Mouse (Mus musculus): ENCODE data around the gene Mrrf.

The Mrrf gene

DNA sequence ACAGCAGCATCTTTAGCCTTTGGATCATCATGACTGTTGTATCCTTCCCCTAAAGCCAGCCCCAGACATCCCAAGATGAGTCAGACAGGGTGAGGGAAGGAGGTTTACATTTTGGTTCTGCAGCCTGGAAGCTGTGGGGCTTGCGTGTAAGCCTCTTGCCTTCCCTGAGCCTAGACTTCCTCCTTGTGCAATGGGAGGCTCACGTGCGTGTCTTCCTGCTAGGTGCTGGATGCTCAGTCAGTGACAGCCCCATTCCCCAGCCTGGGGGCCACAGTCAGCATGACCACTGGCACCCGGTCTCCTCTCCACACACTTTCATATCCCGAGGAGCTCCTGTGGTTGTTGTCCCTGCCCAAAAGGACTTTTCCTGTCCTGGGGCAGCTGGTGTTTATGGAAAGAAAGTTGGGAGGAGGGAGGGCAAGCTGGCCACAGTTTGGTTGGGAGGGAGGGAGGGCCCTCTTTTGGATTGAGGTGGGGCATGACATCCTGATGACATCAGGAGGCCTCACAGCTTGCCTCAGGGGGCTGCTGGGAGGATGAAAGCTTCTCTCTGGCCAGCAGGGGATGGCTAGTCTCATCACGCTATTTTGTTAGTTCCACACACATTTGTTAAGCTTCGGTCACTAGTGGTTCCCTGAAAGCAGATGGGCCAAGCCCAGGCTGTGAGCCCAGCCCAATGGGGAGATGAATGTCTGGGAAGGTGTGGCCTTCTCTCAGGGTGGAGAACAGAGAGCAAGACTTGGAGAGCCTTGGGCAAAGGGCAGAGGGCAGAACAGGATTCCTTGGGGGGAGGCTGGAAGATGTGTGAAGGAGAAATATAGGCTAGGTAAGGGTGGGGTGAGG, 98.6 kb downstream of the Mrrf start:
- no peak for DNase-seq (ENCODE audit: low read depth)

DNA sequence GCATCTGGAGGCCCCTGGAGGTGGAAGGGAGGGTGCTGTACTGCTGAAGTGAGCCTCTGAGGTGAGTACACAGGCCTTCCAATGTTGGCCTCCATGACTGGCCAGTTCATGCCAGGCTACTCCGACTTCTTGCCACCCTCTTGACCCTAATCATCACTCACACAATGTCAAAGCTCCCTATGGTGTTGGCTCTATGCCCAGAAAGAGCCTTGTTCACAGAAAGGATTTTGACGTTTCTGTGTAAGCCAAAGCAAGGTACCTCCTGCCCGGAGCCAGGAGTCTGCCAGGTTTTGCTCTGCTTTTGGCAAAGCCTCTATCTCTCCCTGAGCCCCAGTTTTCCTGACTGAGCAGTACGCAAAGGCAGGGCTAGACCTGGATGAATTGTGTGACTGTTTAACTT, 99.7 kb downstream of the Mrrf start:
- DNase-seq (ENCODE audit: low read depth): no peak

DNA sequence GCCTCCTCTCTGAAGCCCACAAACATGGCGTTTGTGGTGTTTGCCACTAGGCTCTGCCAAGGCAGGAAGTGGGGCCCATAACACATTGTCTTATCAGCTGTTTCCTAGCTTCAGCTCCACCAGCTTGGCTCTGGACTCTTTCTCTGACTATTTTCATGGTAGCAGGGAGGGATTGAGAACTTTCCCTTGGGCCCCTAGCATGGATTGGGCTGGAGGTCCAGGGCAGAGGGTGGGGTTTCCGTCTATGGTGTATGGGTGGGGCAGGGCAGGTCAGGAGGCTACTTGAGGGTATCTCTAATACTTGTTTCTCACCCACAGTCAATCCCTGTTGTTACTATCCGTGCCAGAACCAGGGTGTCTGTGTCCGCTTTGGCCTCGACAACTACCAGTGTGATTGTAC, 100.7 kb downstream of the Mrrf start:
- no peak for DNase-seq (ENCODE audit: low read depth)

DNA sequence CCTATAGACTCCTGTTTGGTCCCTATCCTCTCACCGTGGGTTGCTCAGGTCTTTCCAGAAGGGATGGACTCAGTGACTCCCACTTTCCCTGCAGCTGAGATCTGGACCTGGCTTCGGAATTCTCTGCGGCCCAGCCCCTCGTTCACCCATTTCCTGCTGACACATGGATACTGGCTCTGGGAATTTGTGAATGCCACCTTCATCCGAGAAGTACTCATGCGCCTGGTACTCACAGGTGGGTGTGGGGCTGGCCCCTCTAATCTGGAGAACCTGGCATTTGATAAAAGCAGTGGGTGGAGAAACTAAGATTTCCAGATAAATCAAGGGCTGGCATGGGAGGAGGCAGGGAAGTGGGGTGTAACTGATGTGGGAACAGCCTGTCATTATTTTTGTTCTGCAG, 101.4 kb downstream of the Mrrf start:
- no peak for DNase-seq (ENCODE audit: low read depth)

DNA sequence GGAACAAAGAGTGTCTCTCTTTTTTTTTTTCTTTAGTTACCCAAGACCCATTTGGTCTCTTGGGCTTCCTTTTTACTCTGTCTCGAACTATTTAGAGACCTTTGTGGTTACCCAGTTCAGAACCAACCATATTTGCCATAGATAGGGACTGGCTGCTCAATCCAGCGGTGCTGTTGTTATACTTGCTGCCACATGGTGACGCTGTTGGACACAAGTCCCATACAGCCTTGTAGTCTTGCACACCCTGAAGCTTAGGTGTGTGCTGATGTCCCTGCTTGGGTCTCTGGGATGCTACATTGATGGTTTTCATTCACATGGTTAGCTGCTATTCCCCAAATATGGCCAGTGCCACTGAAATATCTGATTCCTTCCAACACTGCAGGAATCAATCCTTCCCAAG, 102.3 kb downstream of the Mrrf start:
- no peak for DNase-seq (ENCODE audit: low read depth)

DNA sequence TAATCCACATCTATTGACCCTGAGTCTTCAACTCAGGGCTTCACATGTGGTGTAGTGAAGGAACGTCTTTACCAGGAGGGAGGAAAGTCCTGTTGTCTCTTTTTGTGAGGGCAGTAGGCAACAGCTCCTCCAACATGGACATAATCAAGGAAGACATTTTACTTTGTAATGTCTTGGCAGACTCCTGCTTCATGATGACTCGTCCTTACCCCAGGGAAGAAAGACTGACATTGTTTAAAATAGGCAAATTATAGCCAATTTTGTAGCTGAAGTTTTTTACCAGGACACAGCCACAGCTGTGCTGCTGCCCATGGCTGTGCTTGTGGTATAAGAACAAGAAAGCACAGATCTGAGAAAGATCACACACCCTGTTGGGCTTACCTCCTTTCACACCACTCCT, 102.8 kb downstream of the Mrrf start:
- no peak for DNase-seq (ENCODE audit: low read depth)
